Mouse (Mus musculus): Measurements from ENCODE around the gene Rrp7a. TPM values are rescaled to one million over a fixed set of nuclear protein-coding genes. Genes with fewer than 3 reads are reported as not detected.

Rrp7a gene
- total RNA-seq, 2 experiments from 2014 or later: 105 to 108 TPM

DNA sequence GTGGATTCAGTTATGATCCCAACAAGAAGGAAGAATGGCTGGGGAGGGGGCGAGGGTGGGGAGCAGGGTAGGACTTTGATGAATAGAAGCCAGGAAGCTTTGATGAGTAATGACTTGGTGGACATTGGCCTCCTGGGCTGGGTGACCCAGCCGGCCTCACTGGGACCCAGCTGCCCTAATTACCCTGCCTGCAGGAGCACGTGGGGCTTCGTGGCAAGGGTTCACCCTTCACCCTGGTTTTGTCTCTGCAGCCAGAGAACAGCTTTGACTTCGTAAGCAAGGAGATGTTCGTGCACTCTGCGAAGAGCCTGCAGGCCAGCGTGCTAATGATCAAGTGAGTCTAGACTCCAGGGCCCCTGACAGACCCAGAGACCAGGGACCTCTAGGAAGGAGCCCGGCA, 8.5 kb downstream of the Rrp7a start:
- no peak for DNase-seq (ENCODE audit: low spot score in 2 of 2)

DNA sequence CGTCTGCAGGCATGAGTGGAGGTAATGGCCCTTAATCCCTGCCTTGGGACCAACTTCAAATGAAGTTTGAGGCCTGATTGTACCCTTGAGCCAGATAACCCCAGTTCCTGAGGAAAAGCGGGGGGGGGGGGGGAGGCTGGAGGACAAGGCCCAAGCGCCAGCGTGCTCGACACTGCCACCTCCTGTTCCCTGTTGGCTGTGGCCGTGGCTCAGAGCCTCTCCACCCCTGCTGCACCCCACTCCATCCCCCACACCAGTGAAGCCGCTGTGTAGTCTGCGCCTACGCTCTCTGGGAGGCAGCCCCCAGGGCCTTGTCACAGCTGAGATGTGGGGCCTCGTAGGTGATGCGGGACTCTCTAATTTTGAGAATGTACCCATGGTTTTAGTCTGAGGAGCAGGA, 9.7 kb downstream of the Rrp7a start:
- peak; percentile 45 to 65 for DNase-seq (ENCODE audit: low spot score in 2 of 2)

DNA sequence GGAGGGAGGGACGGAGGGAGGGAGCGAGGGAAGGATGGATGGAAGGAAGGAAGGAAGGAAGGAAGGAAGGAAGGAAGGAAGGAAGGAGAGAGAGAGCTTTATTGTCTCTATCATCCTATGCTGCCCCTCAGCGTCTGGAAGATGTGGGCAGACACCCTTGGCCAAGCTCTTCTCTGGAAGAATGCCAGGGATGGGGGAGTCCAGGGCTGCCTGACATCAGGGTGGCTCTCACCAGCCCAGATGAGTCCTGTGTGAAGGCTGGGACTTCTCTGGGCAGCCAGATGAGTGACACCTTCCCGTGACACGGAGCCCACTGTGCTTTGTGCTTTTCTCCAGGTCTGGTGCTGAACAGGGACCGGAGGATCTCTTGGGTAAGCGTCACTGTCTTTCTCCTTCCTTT, 10.7 kb downstream of the Rrp7a start:
- no peak for DNase-seq (ENCODE audit: low spot score in 2 of 2)

DNA sequence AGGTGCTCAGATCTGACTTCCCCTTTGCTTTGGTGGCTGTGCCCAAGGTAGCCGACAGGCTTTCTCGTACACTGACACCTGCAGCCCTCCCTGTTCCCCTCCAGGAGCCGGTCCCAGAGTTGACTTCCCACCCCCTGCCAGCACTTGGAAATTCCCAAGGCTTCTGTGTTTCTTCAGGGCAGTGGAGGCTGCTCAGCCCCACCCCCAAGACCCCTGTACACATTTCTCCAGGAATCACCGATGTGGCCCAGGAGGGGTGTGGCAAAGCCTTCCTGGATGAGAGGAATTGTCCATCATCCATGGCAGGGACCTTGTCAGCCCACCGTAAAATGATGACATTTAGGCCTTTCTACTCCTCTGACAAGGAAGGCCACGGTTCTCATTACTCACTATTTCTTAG, 11.3 kb downstream of the Rrp7a start:
- no peak for DNase-seq (ENCODE audit: low spot score in 2 of 2)

DNA sequence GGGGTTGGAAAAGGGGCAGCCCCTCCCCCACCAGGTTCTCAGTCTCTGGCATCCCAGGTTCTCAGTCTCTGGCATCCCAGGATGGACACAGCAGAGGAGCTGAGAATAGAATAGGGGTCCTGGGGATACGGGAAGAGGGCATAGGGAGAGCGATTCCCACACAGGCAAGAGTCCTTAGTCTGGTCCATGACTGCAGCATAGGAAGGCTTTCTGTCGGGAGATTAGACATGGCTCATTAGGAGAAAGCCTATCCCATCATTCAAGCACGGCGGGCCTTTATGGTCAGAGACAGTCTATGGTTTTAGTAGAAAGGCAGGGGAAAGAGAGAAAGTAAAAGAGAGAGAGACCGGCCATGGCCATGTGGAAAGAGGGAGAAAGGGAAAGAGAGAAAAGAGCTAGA, 14.8 kb downstream of the Rrp7a start:
- no peak for DNase-seq (ENCODE audit: low spot score in 2 of 2)

DNA sequence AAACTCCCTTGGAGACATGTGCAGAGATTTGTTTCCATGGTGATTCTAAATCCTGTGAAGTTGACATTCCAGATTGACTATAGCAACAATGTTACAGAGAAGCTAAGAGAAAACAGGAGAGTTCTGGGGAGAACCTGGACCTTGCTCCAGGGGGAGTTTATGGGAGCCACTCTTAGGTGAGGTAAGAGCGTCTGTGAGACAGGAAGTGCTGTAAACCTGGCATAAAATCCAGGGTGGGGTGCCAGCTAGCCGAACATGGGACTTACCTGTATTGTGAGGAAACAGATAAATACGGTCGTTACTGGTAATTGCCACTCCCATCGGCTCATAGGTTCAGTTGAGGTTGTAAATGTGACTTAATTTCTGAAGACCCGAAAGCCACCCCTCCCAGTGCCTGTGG, 16.2 kb downstream of the Rrp7a start:
- DNase-seq (ENCODE audit: low spot score in 2 of 2): no peak

DNA sequence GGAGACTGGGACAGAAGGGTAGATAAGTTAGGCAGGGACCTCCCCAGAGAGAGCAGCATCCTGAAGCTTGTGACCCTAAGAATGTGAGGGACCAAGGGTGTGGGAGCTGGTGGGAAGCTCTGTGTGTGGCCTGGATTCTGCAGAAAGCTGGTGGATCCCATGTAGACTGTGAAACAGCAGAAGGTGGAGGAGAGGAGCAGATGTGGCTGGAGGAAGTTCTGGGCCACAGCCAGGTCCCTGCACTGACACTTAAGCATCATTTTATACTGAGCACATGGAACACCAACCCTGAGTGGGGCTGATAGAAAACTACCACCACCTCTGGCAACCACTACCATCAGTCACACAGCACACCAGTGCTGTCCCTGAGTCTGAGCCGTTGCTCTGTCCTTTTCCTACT, 19.5 kb downstream of the Rrp7a start:
- no peak for DNase-seq (ENCODE audit: low spot score in 2 of 2)

DNA sequence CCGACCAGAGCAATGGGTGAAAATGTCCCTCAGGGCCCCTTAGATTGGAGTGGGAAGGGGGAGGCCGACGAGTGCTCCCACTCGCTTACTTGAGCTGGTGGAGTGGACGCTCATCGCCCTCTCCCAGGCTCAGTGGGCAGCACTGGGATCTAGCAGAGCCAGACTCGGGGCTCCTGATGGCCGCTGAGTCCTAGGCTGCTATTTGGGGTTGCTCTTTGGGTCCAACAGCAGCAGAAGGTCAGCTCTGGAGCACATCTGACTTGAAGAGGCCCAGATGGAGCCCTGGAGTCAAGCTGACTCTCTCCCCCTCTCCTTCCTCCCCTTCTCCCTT, 22.3 kb downstream of the Rrp7a start:
- no peak for DNase-seq (ENCODE audit: low spot score in 2 of 2)

DNA sequence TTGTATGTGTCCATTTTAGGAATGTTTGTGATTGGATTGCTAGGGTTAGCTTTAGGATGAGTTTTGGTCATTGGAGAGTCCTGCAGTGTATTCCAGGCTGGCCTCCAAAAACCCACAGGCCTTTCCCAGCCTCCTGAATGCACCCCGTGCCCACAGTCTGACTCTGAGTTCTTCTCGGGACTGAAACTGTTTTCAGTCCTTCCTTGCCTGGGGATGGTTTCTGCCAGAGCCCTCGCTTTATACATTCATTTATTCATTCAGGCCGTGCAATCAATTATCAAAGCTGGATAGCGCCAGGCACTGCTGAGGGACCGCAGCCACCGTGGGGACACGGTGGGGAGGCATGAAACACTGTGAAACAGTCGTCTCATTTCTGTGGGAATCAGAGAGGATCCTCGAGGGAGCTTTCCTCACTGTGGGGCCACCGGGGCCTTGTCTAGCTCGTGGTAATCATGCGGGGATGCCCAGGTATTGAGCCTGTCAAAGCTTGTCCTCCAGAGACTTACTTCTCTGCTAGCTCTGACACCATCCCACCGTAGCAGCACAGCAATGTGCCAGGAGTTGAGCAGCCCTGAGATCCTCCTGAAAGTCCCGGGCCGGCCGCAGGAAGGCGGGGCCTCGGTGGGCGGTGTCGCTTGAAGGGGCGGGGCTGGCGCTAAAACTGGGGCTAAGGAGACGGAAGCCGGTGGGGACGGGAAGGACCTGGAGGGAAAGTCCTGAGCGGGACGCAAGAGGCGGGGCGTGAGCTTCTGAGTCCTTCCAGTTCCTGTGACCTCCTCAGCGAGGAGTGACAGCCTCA, 22.9 kb downstream of the Rrp7a start:
- peak; percentile 80 to 94 for DNase-seq (ENCODE audit: low spot score in 2 of 2)

DNA sequence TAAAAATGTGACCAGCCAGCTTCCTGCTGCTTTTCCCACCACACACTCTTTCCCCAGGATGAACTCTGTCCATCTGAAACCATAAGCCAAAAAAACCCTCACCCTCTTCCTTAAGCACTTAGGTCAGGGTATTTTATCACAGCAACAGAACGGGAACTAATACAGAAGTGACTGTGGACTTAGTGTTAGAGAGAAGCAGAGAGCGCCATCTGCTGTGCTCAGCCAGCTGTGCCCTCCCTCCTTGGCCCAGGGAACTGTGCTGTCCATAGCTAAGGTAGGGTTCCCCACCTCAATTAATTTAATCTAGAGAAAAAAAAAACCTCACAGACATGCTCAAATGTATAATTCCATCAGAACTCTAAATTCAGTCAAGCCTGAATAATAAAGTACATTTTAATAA, 26.7 kb downstream of the Rrp7a start:
- no peak for DNase-seq (ENCODE audit: low spot score in 2 of 2)

DNA sequence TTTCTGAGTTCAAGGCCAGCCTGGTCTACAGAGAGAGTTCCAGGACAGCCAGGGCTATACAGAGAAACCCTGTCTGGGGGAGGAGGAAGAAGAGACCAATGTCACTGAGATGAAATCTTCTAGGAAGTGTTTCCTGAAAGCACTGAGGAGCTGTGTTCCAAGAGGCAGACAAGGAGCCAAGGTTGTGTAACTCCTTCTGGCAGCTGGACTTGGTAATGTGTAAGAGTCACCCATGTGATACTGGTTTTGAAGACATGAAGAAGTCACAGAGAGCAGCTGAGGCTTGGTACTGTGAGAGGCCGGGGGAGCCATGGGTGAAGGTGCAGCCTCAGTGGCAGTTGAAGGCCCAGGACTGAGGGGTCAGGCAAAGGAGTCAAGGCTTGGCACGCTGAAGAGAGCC, 28.9 kb downstream of the Rrp7a start:
- DNase-seq (ENCODE audit: low spot score in 2 of 2): no peak

DNA sequence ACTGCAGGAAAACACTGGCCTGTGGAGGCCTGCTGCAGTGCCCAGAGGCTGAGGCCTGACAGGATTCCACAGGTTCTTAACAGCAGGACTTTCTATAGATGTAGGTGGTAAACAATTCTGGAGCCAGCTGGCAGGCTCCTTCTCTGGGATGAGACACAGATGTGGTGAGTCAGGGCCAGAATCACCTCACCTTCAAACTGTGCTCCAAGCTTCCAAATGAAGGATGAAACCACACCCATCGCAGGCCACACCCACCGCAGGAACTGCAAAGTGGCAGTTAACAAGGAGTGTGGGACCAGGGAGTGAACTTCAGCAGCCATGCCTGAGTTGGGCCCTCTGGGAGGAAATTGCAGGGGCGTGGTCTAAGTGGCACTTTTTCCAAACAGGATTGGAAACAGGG, 31.7 kb downstream of the Rrp7a start:
- no peak for DNase-seq (ENCODE audit: low spot score in 2 of 2)

DNA sequence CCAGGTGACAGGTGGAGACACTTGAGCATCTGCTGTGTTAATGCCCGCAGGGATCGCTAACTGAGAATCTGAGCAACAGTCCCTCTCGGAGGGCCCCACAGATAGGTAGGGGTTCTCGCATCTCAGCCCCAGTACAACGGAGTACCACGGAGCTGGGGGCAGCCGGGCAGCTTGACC, 33.3 kb downstream of the Rrp7a start, which contains the start of gene Serhl:
Serhl (plus strand) TSS at position 78 of the 177 bp plus-strand sequence.
- DNase-seq (ENCODE audit: low spot score in 2 of 2): no peak

DNA sequence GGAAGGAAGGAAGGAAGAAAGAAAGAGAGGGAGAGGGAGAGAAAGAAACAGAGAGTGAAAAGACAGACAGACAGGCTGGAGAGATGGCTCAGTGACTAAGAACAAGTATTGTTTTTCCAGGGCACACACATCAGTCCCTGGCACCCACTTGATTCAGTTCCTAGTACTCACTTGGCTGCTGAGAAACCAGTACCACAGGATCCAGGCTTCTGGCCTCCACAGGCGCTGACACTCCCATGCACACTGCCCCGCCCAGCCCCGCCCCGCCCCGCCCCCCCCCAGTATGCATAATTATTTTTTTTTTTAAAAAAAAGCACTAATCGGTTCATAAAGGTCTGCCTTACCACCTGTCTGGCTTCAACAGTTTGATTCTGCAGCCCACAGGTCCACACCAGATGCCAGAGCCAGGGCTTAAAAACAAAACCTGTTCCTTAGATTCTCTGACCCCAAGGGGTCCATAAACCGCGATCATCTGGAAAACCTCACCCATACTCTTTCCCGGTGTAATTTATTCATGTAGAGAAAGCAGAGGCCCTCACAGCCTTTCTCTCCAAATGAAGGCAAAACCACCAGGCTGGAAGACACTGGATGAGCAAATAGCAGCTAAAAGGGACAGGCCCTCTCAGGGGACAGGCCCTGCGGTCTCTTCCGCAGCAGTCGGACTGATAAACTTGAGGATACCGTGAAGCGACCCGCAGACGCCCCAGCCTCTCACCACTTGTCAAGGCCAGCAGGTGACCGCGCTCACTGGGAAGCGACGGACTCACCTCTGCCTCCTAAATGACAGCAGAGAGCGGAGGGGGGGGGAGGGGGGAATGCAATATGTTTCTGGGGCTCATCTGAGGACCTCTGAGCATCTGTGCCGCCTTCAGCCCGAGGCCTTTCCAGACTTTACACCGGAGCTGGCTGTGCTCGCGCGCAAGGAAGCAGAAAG, 33.8 kb downstream of the Rrp7a start:
- DNase-seq (ENCODE audit: low spot score in 2 of 2): no peak

DNA sequence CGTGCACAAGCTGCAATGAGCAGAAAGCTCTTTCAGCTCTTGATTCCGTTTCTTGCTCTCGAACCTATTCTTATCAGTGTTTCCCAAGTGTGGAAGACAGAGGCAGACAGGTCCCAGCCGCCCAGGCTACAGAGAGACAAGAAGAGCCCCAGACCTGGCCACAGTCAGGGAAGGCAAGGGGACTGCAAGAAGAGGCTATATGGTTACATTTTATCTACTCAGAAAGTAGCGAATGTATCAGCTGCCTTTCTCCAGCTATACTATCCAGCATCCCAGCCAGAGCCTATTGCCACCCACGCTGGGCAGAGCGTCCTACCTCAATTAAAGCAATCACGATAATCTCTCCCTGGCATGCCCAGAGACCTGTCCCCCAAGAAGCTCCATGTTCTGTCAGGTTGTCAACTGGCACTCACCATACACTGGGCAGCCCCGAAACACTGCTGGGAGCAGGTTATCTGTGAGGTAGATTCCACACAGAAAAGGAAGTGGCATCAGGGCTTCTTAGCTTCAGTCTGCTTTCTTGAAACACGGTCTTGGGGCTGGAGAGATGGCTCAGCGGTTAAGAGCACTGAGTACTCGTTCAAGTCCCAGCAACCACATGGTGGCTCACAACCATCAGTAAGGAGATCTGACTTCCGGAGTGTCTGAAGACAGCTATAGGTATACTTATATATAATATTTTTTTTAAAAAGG, 35.8 kb downstream of the Rrp7a start:
- no peak for DNase-seq (ENCODE audit: low spot score in 2 of 2)

DNA sequence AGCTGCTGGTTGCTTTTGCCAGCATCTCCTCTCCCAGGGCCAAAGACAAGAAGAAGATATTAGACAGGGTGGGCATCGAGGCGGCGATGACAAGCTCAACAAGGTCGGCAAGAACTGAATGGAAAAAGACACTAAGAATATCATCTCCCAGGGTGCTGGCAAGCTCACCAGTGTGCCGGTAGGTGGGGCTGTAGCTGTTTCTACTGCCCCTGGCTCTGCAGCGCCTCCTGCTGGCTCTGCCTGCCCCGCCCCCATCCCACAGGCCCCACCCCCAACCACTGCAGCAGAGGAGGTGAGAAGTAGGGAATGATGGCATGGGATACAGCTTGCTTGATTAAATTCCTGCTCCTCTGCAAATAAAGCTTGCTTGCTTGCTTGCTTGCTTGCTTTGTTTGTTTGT, 36.7 kb downstream of the Rrp7a start:
- DNase-seq (ENCODE audit: low spot score in 2 of 2): peak; percentile 24 to 32

DNA sequence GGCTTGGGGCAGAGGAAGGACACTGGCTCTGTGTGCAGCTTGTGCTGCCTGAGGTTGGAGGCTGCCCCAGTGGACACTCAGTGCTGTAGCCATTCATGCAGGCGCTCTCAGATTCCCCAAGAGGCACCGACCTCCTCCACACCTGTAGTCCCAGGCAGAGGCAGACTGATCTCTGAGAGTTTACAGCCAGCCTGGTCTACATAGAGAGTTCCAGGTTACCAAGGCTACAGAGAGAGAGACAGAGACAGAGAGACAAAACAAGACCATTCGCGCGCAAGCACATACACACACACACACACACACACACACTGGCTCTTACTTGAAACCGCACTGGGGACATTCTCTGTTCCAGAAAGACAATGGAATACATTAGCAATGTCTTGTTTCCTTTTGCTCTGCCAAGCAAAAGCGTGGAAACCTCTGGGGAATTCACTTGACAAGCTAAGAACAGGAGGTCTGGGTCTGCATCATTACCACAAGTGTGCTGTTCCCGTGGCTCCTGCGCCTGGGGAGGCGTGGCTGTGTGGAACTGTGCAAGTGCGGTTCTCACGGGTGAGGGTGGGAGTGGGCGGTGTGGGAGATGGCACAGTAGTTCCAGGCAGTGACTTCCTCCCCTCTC, 38.5 kb downstream of the Rrp7a start:
- DNase-seq (ENCODE audit: low spot score in 2 of 2): no peak

DNA sequence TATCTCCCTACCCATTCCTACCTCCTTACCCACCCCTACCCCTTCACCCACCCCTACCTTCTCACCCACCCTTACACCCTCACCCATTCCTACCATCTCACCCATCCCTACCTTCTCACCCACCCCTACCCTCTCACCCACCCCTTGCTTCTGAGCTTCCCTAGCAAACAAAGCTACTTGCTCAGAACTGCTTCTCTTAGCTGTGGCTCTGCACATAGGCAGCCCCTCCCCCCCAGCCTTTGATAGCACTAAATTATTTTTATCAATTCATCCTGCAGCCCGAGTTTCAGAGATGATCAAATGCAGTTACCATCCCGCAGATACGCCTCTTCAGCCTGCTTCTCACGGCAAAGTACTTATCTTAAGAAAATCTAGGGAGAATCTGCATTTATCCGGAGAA, 39.1 kb downstream of the Rrp7a start:
- DNase-seq (ENCODE audit: low spot score in 2 of 2): no peak

DNA sequence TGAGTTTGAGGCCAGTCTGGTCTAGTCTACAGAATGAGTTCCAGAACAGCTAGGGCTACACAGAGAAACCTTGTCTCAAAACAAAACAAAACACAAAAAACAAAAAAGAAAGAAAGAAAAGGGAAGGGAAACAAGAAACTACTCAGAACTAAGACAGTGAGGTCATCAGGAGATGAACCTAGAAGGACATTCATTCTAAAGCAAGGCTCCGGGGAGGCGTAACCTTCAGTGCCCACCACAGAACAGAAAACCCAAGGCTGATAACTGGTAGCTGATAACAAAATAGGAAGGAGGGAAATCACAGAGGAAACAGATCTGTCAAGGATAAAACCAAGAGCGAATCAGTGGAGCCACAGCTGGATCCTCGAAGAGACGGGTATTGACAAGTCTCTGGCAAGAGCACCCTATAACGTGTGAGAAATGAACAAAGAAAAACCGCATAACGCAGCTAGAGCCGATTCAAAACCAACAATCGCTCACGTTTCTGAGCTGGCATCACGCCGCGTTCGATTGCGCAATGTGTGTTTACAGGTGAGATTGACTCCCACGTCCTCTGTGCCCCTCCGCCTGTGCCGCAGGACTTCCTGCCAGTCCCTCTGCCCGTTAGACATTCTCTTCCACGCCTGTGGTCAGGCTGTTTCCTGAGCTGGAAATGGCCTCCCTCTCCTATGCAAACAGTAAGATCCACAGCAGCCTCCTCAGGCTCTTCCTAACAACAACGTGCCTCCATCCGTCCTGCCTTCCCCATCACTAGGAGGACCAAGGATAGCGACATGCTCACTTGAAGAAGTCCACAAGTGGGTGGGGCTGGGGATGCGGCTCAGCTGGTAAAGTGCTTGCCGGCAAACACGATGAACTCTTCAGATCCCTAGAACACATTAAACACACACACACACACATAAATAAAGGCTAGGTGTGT, 46.7 kb downstream of the Rrp7a start:
- no peak for DNase-seq (ENCODE audit: low spot score in 2 of 2)

DNA sequence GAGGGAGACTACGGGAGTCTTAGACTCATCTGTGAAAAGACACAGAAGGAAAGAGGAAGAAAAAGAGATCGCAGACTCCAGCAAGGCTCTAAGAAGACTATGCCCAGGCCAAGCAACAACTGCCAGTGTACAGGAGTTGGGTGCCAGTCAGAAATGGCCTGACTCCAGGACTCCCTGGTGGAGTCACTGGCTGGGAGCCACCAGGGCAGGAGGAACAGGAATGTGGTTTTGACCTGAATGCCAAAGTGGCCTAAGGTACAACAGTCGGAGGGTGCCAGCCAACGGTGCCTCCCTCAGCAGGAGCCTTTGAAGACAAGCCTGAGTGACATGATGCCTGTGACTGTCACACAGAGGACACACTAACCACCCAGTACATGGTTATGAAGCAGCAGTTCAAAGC, 48.4 kb downstream of the Rrp7a start:
- no peak for DNase-seq (ENCODE audit: low spot score in 2 of 2)

DNA sequence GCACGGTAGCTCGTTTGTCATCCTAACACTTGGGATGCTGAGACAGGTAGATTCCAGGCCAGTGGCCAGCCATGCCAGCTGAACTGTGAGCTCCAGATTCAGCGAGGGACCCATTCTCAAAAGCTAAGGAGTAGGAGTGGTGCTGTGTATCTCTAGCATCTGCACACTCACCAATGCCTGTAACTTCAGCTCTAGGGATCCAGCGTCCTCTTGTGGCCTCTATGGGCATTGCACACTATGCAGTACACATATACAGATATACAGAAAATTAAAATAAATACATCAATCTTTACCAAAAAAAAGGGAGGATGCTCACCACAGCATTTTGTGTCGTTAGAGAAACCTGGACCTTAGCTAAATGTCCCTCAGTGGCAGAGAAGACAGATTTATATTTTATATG, 50.8 kb downstream of the Rrp7a start:
- no peak for DNase-seq (ENCODE audit: low spot score in 2 of 2)
